Mouse (Mus musculus): ENCODE measurements at regions not wholly inside any gene's neighbourhood (a gene's known extent, or its start where the extent isn't known, plus 50 kb on each side); places are given as distances from the start of the nearest gene placed in this dataset.

DNA sequence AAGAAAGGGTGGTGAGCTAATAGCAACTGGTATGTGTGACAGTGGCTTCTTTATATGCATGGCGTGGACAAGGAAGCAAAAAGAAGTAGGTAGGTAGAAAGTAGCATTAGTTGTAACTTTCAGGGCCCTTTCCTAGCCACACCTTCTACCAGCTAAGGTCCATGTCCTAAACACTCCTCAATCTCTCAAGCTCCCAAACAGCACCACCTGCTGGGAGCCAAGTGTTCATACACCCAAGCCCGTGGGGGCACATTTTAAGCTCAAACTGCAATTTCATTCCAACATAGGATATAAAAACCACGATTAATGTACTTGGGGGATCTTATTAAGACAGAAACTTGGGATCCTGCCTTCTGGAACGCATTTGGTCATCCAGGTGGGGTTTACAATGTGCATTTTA is 141.6 kb upstream of the Cox10 start:
- DNase-seq: no peak

DNA sequence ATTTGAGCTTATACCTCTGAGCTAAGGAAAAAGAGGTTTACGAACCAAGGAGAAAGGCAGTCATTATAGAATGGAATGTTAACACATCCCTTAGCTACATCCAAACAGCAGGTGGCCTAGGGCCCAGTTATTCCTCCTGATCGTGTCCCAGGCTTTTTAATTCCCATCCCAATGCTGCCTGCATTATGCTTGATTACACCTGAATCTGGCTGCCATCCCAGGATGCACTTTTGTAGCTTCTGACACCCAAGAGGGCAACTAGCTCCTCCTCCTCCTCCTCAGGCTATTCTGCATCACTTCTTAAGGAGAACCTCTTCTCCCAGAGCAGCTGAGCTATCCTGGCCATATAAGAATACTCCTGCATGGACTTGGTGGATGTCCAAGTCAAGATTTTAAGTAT is 137.9 kb upstream of the Cox10 start:
- no peak for DNase-seq

DNA sequence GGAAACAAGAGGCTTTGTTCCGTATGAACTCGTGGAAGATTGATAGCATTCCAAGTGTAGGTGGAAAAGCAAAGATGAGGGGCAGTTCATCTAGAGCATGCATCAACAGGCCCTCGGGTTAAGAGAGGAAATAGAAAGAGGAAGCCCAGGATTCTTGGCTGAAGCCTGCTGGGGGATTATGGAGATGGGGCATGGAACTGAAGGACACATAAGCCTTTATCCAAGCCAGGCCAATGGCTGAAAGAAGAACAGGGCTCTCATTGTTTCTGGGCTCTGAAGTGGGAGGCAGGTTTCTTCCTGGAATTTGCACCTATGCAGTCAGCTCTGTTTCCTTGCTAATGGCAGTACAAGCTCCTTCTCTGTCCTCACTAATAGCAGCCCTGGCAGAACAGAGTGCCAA is 131.6 kb upstream of the Cox10 start:
- DNase-seq: no peak

DNA sequence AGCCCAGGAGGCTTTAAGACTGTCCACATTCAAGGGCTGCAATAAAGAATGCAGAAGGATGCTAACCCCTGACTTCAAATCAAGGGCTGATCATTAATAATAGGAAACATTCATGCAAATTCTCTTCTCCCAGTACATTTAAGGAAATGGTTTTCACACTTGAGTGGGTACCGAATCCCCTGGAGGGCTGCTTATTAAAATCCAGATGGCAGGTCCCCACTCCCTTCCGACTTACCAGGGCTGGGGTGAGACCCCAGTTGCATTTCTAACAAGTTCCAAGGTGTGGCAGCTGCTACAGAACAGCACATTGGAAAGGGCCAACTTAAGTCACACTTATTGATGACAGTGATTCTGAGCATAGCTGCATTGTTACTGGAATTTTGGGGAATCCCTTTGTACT is 129.0 kb upstream of the Cox10 start:
- DNase-seq: no peak

DNA sequence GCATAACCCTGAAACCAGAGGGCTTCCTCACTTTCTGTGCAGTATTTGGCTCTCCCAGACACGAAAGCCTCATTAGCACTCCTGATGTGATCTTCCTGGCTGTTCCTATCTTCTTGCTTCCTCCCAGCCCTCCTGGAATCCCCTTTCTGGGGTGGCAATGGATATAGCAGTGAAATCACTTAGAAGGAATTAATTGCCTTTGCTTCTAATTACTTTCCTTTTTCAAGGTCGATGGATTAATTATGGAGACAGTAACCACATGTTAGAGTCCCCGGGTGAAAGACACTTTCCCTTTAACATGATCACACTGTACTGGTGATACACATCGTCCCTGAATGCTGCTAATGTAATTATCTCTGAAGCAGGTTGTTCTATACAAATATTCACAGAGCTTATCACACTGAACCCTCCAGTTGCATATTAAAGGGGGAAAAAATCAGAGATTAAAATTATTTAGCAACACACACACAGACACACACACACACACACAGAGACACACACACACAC is 128.1 kb upstream of the Cox10 start:
- no peak for DNase-seq

DNA sequence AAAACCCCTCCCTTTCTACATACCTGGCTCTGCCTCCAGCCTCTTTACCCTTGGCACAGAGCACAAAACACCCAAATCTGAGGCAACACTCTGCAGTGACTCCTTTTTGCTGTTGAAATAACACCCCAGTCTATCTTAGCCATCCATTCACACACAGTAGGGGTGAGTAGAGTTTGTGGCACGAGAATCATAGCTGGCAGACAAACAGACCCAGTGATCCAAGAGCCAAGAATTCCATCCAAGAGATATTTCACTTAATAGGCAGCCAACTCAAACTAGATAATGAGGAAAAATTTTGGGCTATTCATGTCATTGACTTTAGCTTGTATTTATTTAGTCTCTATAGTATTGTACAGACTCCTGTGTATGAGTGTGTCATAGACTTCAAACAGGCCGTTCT is 126.9 kb upstream of the Cox10 start:
- no peak for DNase-seq

DNA sequence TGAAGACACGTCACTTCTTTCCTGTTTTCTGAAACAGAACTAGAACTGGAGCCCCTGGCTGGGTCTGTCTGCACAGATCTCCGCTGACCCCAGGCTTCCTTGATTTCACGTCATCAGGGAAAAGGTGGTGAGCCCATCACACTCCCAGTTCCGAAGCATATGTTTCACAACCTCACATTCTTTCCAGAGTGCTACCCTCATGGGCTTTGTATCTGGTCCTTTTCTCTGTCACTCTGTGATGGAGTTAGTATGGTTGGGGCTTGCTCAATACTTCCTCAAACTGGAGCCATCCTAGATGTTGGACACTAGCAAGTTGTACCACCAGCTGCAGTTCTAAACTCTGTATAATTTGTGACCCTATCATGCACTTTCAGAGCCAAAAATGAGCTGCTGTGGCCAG is 125.8 kb upstream of the Cox10 start:
- DNase-seq: no peak

DNA sequence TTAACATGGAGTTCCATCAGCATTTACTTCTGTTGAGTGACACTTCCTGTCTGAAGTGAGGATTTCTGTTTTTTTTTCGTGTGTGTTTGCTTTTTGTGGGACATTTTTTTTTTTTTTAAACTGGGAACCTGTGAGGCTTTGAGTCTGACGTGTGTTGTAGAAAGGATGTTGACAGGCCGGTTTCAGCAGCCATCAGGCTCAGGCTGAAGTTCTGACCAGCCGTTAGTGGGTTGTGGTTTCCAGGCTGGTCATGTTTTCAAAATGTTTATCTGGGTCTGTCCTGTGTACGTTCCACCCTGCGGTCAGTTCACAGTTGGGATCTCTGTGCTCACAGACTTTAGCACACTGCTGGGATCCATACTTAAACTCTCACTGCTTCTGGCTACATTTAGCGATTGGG is 125.0 kb upstream of the Cox10 start:
- DNase-seq: no peak

DNA sequence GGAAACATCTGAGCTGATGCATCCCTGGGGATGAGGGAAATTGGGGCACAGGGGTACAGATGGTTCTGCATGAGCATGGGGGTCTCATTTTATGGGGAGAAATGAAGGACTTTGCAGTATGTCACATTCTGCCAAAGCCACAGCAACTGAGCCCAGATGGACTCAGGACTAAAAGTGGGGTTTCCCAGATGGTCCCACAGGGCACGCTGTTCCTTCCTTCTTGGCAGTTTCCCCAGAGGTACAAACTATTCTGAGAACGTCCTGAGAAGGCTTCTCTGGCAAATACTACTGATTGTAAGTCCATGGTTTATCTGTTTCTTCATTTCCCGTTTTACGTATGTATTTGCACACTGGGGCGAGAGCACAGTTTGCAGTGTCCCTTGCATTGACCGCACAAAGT is 121.6 kb upstream of the Cox10 start:
- no peak for DNase-seq

DNA sequence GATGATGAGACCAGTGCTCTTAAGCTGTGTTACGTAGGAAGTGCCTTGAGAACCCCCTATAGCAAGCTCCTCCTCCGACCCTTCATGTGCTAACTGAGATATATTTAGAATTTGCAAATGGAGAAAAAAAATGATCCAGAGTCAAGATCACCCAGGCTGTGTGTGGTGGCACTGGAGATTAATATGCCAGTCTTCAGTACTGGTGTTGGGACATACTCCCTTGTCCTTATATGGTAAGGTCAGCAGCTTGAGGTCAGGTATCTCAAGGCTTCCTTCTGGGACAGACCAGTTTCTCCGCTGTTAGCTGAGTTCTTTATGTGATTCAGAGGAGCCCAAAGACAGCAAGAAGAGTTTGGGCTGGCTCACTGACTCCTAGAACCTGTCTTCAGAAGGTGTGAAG is 116.0 kb upstream of the Cox10 start:
- DNase-seq: no peak

DNA sequence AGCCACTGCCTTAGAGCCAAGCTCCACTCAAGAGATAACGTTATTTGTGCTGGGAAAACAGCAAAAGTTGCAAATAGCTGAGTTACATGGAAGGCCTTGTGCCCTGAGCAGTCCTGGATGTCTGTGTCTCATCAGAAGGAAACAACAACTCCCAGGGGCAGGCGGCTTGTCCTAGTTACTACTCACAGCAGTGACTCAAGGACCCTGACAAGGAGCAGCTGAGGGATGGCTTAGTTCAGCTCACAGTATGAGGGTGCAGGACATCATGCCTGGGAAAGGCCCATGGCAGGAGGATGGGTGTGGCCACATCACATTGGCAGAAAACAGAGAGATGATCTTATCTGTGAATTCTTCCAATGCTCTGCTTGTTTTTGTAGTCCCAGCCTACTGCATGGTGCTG is 109.4 kb upstream of the Cox10 start:
- no peak for DNase-seq

DNA sequence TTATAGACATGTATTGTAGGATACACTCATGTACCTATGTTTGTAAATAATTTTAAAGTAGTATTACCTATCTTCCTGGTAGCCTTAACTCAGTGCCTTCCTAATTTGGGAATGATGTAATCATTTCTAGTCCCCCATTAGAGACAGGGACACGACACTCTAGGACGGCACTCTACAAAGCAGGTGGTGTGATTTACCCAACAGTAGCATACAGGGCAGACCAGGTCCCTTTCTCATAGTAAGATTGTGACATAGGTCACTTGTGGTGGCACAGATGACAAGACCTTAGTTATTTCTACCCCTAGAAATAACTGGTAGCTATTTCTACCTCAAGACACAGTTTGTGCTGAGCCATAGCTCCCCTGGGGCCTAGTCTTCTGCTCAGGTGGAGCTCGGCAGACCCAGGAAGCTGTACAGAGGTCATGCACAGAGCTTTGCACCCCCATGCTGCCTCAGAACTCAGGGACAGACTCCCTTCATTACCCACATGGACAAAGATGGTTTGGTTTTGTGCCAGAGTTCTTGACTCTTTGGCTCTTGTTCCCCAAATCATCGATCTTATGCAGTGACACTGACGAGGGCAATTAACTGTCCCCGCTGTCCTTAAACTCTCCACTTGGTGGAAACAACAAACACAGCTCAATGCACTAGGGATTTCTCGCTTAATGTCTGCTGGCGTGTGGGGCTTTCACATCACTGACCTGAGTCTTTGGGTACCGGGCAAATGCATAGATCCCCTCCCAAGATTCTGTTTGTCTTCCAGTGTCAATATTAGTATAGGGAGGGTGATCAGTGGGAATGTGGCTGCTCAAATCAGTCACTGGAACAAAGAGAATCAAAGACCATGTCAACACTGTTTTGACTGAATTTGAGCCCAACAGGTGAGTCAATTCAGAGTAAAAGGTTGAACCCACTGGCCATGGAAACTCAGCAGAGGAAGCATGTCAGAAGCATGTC is 108.5 kb upstream of the Cox10 start:
- no peak for DNase-seq

DNA sequence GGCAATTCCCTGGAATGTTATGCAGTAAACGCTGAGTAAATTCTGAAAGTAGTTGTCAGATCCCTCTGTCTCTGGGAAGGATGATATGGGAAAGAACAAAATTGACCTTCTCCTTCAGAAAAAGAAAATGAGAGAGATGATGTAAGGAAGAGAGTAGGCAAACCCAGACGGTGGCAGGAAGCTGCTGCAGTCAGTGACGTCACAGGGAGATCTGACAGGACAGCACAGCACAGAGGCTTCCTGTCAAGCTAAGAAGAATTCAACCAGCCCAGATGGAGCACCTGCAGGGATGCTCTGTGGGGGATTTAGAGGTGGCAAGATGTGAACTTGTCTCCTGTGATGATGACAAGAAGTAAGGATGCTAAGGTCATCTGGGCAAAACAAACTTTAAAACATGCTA is 107.7 kb upstream of the Cox10 start:
- no peak for DNase-seq

DNA sequence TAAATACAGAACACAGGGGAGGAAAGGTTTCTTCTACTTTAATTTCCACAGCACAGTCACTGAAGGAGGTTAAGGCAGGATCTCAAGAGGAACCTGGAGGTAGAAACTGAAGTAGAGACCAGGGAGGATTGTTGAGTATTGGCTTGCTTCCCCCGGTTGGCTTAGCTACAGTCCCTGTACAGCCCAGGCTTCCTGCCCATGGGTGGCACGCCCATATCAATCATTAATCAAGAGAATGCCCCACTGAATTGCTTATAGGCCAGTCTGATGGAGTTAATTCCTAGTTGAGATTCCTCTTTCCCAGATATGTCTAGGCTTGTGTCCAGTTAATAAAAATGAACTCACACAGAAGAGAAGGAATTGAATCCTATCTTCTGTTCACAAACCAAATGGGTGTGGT is 107.3 kb upstream of the Cox10 start:
- DNase-seq: no peak

DNA sequence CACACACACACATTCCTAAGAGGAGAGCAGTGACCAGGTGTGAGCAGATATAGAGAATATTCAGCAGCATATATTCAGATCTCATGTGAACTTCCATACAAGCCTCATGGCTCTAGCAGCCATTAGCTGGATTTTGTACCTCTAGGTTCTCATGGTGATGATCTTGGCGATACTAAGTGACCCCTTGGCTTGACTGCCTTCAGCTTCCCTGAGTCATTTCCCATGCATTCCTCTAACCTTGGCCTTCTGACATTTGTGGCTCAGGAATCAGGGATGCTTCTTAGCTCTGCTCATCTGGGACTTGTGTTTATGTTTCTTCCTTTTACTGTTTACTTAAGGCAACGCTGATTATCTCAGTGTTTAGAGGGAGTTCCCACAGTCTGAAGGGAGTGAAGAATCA is 100.8 kb upstream of the Cox10 start:
- DNase-seq: peak; percentile 4

DNA sequence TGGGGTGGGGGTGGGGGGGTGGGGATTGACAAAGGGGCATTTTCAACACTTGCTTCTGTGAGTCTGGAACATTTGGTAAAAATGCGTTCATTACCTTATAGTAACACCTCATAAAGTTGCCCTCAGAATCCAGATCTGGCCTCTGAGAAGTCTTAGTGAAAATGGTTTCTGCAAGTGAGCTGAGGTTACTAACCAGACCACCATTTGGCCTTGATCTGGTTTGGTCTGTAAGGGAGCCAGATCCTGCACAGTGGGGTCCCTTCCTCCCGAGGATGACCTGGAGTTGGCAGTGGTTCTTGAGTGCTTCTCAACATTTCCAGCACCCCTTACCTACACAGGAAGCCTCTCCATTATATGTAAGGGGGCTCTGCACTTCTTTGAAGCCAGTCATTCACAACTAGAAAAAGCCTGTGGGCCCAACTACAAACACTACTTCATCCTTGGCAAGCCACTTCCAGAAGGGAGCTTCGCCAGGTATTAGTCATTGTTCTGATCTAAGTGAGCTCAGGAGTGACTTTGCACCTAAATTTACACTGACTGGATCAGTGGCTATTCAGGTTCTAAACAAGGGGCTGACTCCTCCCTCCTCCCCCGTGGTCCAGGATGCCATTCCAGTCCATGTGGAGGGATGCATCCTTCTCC is 94.3 kb upstream of the Cox10 start:
- peak; percentile 14 for DNase-seq

DNA sequence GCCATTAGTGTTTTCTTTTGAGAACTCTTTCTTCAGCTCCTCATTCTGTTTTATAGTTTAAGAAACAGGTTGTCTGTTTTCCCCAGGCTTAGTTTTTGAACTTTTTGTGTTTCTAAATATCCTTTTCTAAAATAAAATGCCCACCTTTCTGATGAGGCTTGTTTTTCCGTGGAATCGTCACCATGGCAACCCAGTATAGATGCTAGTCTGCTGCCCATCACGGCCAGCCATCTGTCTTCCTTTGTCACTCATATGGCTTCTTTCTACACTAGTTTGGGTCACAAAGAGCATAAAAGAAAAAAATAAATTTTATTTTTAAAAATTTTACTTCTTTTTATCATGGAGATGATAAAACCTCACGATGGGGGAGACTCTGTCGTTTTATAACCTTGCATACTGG is 93.7 kb upstream of the Cox10 start:
- DNase-seq: no peak

DNA sequence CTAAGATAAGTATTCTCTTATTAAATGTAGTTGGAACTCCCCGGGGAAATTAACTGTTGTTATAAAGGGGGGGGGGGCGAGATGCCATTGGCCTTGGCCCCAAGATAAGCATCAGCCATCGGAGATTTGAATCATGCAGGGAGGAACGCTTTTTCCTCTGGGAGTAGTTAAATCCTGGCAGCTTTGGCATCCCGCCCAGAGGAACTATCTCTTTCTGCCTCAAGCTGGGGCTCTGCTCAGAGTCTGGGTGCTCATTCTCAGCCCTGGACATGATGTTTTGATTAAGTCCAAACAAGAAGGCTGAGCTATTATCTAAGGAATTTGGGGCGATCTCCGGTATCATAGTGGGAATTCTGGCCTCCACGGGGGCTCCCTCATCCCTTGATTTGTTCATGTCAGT is 89.4 kb upstream of the Cox10 start:
- peak; percentile 26 for DNase-seq

DNA sequence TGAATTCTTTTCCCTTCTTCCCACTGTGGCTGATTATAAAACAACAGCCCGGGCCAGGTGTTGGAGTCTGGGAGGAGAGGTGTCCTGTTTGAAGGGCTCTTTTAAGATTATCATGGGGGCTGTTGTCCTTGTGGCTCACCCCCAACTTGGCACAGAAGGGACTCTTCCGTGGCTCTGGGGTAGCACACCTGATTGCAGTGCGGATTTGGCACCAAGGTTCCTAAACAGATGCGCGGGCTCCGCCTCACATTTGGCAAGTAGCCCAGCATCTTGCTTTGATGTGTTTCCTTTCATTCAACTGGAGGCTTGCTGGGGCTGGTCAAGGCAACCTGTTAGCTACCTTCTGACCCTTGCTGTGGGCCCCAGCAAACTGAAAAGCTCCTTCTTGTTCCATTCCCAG is 85.5 kb upstream of the Cox10 start:
- DNase-seq: no peak

DNA sequence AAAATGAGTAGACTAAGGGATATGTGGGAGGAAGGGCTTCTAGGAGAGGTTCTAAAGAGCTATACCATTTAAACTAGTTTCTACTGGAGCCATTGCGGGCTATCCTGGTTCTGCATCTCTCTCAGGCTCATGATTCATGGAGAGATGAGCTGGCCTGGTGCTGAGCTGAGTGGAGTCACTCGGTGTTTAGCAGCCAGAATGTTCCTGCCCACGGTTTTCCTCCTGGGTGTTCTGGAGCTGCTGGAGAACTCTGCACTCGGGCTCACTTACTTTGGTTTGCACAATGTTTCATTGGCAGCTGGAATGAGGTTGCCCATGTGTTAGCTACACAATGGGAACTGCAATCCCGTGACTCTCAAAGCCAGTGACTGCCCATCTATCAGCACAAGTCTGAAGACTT is 79.0 kb upstream of the Cox10 start:
- DNase-seq: no peak

DNA sequence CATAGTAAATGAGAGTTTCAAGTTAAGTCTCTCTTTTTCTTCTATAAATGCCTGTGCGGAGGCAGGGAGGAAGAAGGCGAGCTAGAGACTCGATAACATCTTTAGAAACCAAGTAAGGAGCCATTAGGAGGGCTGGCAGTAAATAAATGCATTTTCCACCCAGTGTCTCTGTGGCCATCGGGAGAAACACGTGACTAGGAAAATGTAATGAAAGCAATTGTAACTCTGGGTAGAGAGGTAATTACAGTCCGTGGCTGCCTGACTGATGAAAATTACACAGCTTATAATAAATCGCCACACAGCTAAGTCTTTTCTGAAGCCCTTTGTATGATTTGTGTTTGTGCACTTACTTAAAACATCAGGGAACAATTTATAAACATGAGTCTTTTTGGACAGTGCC is 77.4 kb upstream of the Cox10 start:
- no peak for DNase-seq

DNA sequence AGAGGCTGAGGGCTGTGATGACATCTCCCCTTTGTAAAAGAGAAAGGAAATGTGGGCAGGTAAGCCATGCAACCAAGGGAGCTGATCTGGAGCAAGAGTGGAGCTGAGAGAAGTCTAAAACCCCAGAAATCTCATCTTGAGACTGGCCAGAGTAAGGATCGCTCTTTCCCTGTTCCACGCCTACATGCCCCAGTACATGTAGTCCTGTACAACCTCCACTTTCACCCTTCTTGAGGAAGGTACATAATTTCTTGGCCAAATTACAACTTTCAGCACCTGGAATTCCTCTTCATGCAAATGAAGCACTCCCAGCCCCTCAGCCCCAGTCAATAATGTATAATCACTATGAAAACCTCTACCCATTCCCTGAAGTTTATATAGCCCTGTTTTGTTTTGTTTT is 60.2 kb upstream of the Cox10 start:
- peak; percentile 34 for DNase-seq

DNA sequence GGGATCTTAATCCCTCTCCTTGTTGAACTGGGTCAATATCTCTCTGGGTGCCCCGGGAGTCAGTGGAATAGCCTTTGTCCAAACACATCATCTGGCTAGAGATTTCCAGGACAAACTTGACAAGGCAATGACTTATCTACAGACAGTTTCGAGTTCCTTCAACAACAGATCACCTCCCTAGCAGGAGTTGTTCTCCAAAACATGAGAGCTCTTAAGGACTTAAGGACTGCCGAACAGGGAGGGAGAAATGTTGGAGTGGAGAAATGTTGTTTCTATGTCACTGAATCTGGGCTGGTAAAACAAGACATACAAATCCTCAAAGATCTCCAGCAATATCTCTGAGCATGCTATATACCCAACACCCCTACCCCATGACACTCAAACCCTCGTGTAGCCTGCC is 59.7 kb upstream of the Cox10 start:
- peak; percentile 35 for DNase-seq

DNA sequence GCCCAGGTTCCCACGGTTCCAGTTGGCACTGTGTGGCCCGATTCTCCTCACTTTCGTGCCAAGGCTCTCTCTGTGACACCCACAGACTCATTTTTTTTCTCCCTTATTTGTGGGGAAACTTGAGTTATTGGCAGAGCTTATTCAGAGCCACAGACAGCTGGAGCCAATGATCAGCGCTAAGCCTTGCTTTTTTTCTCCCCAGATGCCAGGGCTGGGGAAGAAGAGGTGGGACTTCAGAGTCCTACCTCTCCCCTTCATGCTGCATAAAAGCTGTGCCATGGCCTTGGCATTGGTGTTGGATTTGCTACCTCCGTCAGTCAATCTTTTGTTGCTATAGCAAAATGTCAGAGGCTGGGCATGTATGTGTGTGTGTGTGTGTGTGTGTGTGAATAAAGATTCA is 56.5 kb upstream of the Cox10 start:
- no peak for DNase-seq

DNA sequence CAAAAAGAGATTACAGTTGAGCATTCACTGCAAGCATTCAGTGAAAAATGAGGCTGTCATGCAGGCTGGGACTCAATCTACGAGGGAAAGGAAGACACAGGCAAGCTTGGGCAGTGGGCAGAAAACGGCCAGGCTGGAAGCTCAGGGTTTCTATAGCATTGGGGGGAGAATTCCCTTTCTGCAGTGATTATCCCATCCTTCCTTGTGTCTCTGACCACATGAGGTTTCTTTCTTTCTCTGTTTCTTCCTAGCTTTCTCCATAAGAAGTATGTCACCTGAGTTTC is 56.0 kb upstream of the Cox10 start:
- no peak for DNase-seq

Data from lung, postnatal 36 days (tissue).